Comparison of ENCODE assay signal across 9 mouse cellular contexts in genomic region chr10:126962966-126963330, GRCm38 (mm10). TPM values are rescaled to one million over a fixed set of nuclear protein-coding genes. Genes with fewer than 3 reads are reported as not detected.
DNase-seq lines count a peak whose midpoint lies in the region; ATAC-seq and TF ChIP-seq lines count a peak whose summit lies in the region.
"Had no signal": no experiment of that assay in that cellular context is flagged by ENCODE, and none has a peak within 500 bp of the region (broad histone marks: within the 10 kb centered on the region; RNA-seq: fewer than 3 reads in every experiment).

No protein-coding gene starts in this region.

- WGBS in cerebellum, adult 2 months: 12% methylated on average over 6 of the region's 6 CpGs
- 30% methylated on average over 6 of the region's 6 CpGs for WGBS in lung, embryonic 16.5 days
- WGBS in lung, adult 2 months: 40% methylated on average over 6 of the region's 6 CpGs
- 35% methylated on average over 6 of the region's 6 CpGs for whole genome bisulfite sequencing in olfactory bulb, adult 2 months
- 46% methylated on average over 6 of the region's 6 CpGs for WGBS in hindbrain, embryonic 14.5 days

- peaks cover 38% of the 10 kb centered on the region for H3K4me1 ChIP-seq in cerebellum, adult 2 months (ENCODE audit: control insufficient read depth, insufficient read depth, low read length)
- H3K4me1 ChIP-seq in lung, embryonic 16.5 days (replicated peaks; ENCODE audit: control insufficient read depth, insufficient read depth, low read length): peaks cover 22% of the 10 kb centered on the region
- H3K4me1 ChIP-seq in lung, adult 2 months (ENCODE audit: control insufficient read depth, insufficient read depth, low read length): peaks cover 3% of the 10 kb centered on the region; the same call in 1 of the 2 replicates
- H3K4me1 ChIP-seq in olfactory bulb, adult 2 months (ENCODE audit: control insufficient read depth, insufficient read depth, low read length): peaks cover 37% of the 10 kb centered on the region
- peaks cover under 1% of the 10 kb centered on the region; the same call in 1 of the 2 replicates for H3K4me1 ChIP-seq in hindbrain, embryonic 14.5 days (replicated peaks; ENCODE audit: control insufficient read depth, insufficient read depth, low read length)

- no peak overlapping the region for H3K4me3 ChIP-seq in cerebellum, adult 2 months (replicated peaks; ENCODE audit: insufficient read depth, low read depth, low read length)
- no peak overlapping the region for H3K4me3 ChIP-seq in lung, embryonic 16.5 days (ENCODE audit: low read length)
- H3K4me3 ChIP-seq in lung, adult 2 months (replicated peaks; ENCODE audit: extremely low read depth, low read depth, low read length): no peak overlapping the region
- H3K4me3 ChIP-seq in olfactory bulb, adult 2 months (ENCODE audit: insufficient read depth, low read depth, low read length): no peak overlapping the region
- H3K4me3 ChIP-seq in hindbrain, embryonic 14.5 days (replicated peaks; ENCODE audit: low read length): no peak overlapping the region
- H3K4me3 ChIP-seq: neural tube, embryonic 12.5 days had no signal

- no peak for TF ChIP-seq CTCF in cerebellum, adult 2 months (IDR thresholded peaks at IDR 0.05; ENCODE audit: borderline replicate concordance, insufficient read depth, low read depth, low read length)
- TF ChIP-seq CTCF in lung, adult 2 months (IDR thresholded peaks at IDR 0.05; ENCODE audit: insufficient read depth, low read length): no peak
- TF ChIP-seq CTCF in olfactory bulb, adult 2 months (IDR thresholded peaks at IDR 0.05; ENCODE audit: insufficient read depth, low read depth, low read length): no peak

- H3K9ac ChIP-seq in lung, embryonic 16.5 days (ENCODE audit: low read length): peak overlapping the region; percentile 32; the same call in 1 of the 2 replicates
- H3K9ac ChIP-seq in hindbrain, embryonic 14.5 days: no peak overlapping the region
- H3K9ac ChIP-seq: neural tube, embryonic 12.5 days had no signal

- H3K9me3 ChIP-seq in lung, embryonic 16.5 days (ENCODE audit: control insufficient read depth, low read length): no peaks in the 10 kb centered on the region
- H3K9me3 ChIP-seq in hindbrain, embryonic 14.5 days (ENCODE audit: control insufficient read depth, low read length): no peaks in the 10 kb centered on the region
- H3K9me3 ChIP-seq: neural tube, embryonic 12.5 days had no signal

- H3K4me2 ChIP-seq in lung, embryonic 16.5 days (ENCODE audit: low read depth, low read length): 0 out of 2 replicates have a peak overlapping the region, but pooled peaks have one; percentile 2
- H3K4me2 ChIP-seq in hindbrain, embryonic 14.5 days (replicated peaks): no peak overlapping the region
- H3K4me2 ChIP-seq: neural tube, embryonic 12.5 days had no signal

- no peak for TF ChIP-seq POLR2A in cerebellum, adult 2 months (IDR thresholded peaks at IDR 0.05; ENCODE audit: borderline replicate concordance, insufficient read depth, low read length)
- TF ChIP-seq POLR2A in lung, adult 2 months (IDR thresholded peaks at IDR 0.05; ENCODE audit: borderline replicate concordance, extremely low read depth, low read depth, low read length): no peak
- TF ChIP-seq POLR2A in olfactory bulb, adult 2 months (IDR thresholded peaks at IDR 0.05; ENCODE audit: insufficient read depth, low read depth, low read length): no peak

- peak; percentile 10 for ATAC-seq in lung, embryonic 16.5 days (ENCODE audit: low read depth)
- no peak for ATAC-seq in hindbrain, embryonic 14.5 days (ENCODE audit: low FRiP score)

- peak overlapping the region; percentile 83 for H3K27ac ChIP-seq in cerebellum, adult 2 months (ENCODE audit: insufficient read depth, low read length)
- H3K27ac ChIP-seq in lung, embryonic 16.5 days (ENCODE audit: low read length): peak overlapping the region; percentile 97
- H3K27ac ChIP-seq in olfactory bulb, adult 2 months (ENCODE audit: insufficient read depth, low read depth, low read length): peak overlapping the region; percentile 58; the same call in 1 of the 2 replicates
- no peak overlapping the region for H3K27ac ChIP-seq in hindbrain, embryonic 14.5 days
- H3K27ac ChIP-seq: neural tube, embryonic 12.5 days had no signal

- H3K36me3 ChIP-seq in lung, embryonic 16.5 days (ENCODE audit: control insufficient read depth, insufficient read depth, low read length): no peaks in the 10 kb centered on the region
- no peaks in the 10 kb centered on the region for H3K36me3 ChIP-seq in hindbrain, embryonic 14.5 days (replicated peaks; ENCODE audit: control insufficient read depth, insufficient read depth)
- H3K36me3 ChIP-seq: neural tube, embryonic 12.5 days had no signal

- H3K27me3 ChIP-seq in cerebellum, adult 2 months (ENCODE audit: control insufficient read depth, insufficient read depth, low read length): no peaks in the 10 kb centered on the region
- no peaks in the 10 kb centered on the region for H3K27me3 ChIP-seq in lung, embryonic 16.5 days (ENCODE audit: control insufficient read depth, insufficient read depth, low read depth, low read length)
- H3K27me3 ChIP-seq in hindbrain, embryonic 14.5 days (ENCODE audit: control insufficient read depth, insufficient read depth, low read length): peaks cover 49% of the 10 kb centered on the region

- DNase-seq in cerebellum, adult 2 months: peak; percentile 57 to 63
- no peak for DNase-seq in cerebellum, postnatal 4 days (ENCODE audit: low spot score in 2 of 2)
- DNase-seq in lung, adult 2 months: no peak
- DNase-seq in kidney, adult 18-20 months: peak; percentile 28
- no peak for DNase-seq in thymus, postnatal 14 days
- no peak for DNase-seq in hindbrain, embryonic 14.5 days (ENCODE audit: low spot score)

RNA-seq across cellular contexts. Expression of gene Ctdsp2, which starts 15.6 kb away (rescaled TPM):
- polyA plus RNA-seq in cerebellum, adult 2 months (2012; rRNA removed): 96.2 and 101 TPM in 2 replicates
- polyA plus RNA-seq in lung, embryonic 16.5 days (2015; fragmentation: Nextera tagmentation; extraction: Ambion mirVana): 66.2 and 72.0 TPM in 2 replicates
- polyA plus RNA-seq in lung, adult 2 months (2012; rRNA removed): 182 and 227 TPM in 2 replicates
- polyA plus RNA-seq in olfactory bulb, adult 2 months (2012; ENCODE audit: insufficient read depth, insufficient read length, low replicate concordance, missing spikeins): not detected in 2 replicates
- polyA plus RNA-seq in hindbrain, embryonic 14.5 days (2014; fragmentation: Nextera tagmentation; extraction: Ambion mirVana): 22.9 and 25.0 TPM in 2 replicates

RNA-seq across cellular contexts. Expression of gene Avil, which starts 37.6 kb away (rescaled TPM):
- polyA plus RNA-seq in cerebellum, adult 2 months (2012; rRNA removed): 0.33 and 0.54 TPM in 2 replicates
- 0.20 and 0.33 TPM in 2 replicates for polyA plus RNA-seq in lung, embryonic 16.5 days (2015; fragmentation: Nextera tagmentation; extraction: Ambion mirVana)
- polyA plus RNA-seq in lung, adult 2 months (2012; rRNA removed): 0.12 and 0.30 TPM in 2 replicates
- polyA plus RNA-seq in olfactory bulb, adult 2 months (2012; ENCODE audit: insufficient read depth, insufficient read length, low replicate concordance, missing spikeins): not detected in 2 replicates
- 0.60 and 2.5 TPM in 2 replicates for polyA plus RNA-seq in hindbrain, embryonic 14.5 days (2014; fragmentation: Nextera tagmentation; extraction: Ambion mirVana)

Comparison
In these comparisons a context has a peak if more than half of its experiments do, and no peak if none do; other contexts are left out.
1. DNase-seq: peak in cerebellum, adult 2 months (2 of 2) and kidney, adult 18-20 months (single experiment); none in cerebellum, postnatal 4 days (0 of 2), lung, adult 2 months (single experiment), thymus, postnatal 14 days (single experiment) and hindbrain, embryonic 14.5 days (single experiment).